Mouse (Mus musculus) kidney, postnatal 25 days (tissue): Measurements from ENCODE around the gene Akp3.

Source experiments
- DNase-seq, 2 experiments: peaks; one replicate each; pipeline ENCODE4 v3.0.0; 2021; ENCODE audit warnings: mixed read lengths in 2 of 2

The Akp3 gene

GRCm38 (mm10) chr1:87155531-87156198 is 30.9 kb downstream of the Akp3 start:
- no peak for DNase-seq

- DNase-seq, result no peak
These were observed 31.4 kb downstream of the Akp3 start, which contains the start of gene Ecel1 for GRCm38 (mm10) chr1:87156199-87156587. Gene Ecel1, minus strand, starts transcription at chr1:87156521.

GRCm38 (mm10) chr1:87159396-87159795 is 34.6 kb downstream of the Akp3 start:
- DNase-seq, result no peak

GRCm38 (mm10) chr1:87164164-87164795 is 39.5 kb downstream of the Akp3 start:
- DNase-seq, result no peak

GRCm38 (mm10) chr1:87164796-87165184 is 40.0 kb downstream of the Akp3 start:
- no peak for DNase-seq

GRCm38 (mm10) chr1:87170458-87170857 is 45.7 kb downstream of the Akp3 start:
- DNase-seq, result no peak

- DNase-seq, result no peak
These were observed 46.5 kb downstream of the Akp3 start for GRCm38 (mm10) chr1:87171312-87171711.

GRCm38 (mm10) chr1:87172316-87172715 is 47.5 kb downstream of the Akp3 start:
- no peak for DNase-seq

GRCm38 (mm10) chr1:87174006-87174955 is 49.5 kb downstream of the Akp3 start:
- DNase-seq, result peak; percentile 68 to 76

- DNase-seq, result peak in 1 of 2 experiments; percentile 54
These were observed 51.1 kb downstream of the Akp3 start for GRCm38 (mm10) chr1:87175852-87176292.
